Mouse (Mus musculus) liver, embryonic 16.5 days (tissue): Measurements from ENCODE around the gene Stat1. TPM values are rescaled to one million over a fixed set of nuclear protein-coding genes. Genes with fewer than 3 reads are reported as not detected.

Source experiments
- ATAC-seq: fragments of 200-750 bp; cut with Nextera tagmentation; 2 replicates; pipeline ENCODE4 v1.8.0; 2017; ENCODE audit warnings: low read depth, mild to moderate bottlenecking, moderate number of reproducible peaks, moderate library complexity
- H3K27ac ChIP-seq: fragments of 300-500 bp; sonication (generic); 2 replicates; pipeline ENCODE4 v1.5.1; 2014; ENCODE audit warnings: mild to moderate bottlenecking, low read length
- H3K27me3 ChIP-seq: fragments of 300-500 bp; sonication (generic); 2 replicates; pipeline ENCODE4 v1.6.1; 2014; ENCODE audit warnings: low read depth, low read length, mixed read lengths; ENCODE audit not compliant: control insufficient read depth, insufficient read depth
- H3K36me3 ChIP-seq: fragments of 300-500 bp; sonication (generic); 2 replicates; pipeline ENCODE4 v1.6.1; 2014; ENCODE audit warnings: mild to moderate bottlenecking; ENCODE audit not compliant: control insufficient read depth, insufficient read depth
- H3K4me1 ChIP-seq: fragments of 300-500 bp; sonication (generic); 2 replicates; pipeline ENCODE4 v1.6.1; 2014; ENCODE audit warnings: low read depth, low read length, mixed read lengths; ENCODE audit not compliant: control insufficient read depth
- H3K4me2 ChIP-seq: fragments of 300-500 bp; sonication (generic); 2 replicates; pipeline ENCODE4 v1.6.1; 2014; ENCODE audit warnings: low read depth, low read length, mixed read lengths
- H3K4me3 ChIP-seq: fragments of 300-500 bp; sonication (generic); 2 replicates; pipeline ENCODE4 v1.5.1; 2014; ENCODE audit warnings: low read depth, mild to moderate bottlenecking, low read length
- H3K9ac ChIP-seq: fragments of 300-500 bp; sonication (generic); 2 replicates; pipeline ENCODE4 v1.6.1; 2014; ENCODE audit warnings: low read depth, low read length
- H3K9me3 ChIP-seq: fragments of 300-500 bp; sonication (generic); replicated peaks from 2 replicates; pipeline ENCODE4 v1.6.1; 2016; ENCODE audit warnings: low read length; ENCODE audit not compliant: control insufficient read depth
- WGBS: fragments of 180-500 bp; shearing (Covaris S2); extraction: QIAGEN DNeasy Blood & Tissue Kit; methylation state at CpG from one replicate; pipeline ENCODE4 v1.1.7; 2014; ENCODE audit not compliant: insufficient replicate concordance; 5-methylcytosine and 5-hydroxymethylcytosine counted together
- polyA plus RNA-seq: library from polyadenylated mRNA; unstranded; fragments of >200 nt; fragmentation: Nextera tagmentation; extraction: Ambion mirVana; gene quantifications from 2 replicates; pipeline ENCODE4 v1.2.1, GENCODE M21; 2015

The Stat1 gene
- polyA plus RNA-seq, 1 experiment from 2014 or later: 19.8 TPM

DNA sequence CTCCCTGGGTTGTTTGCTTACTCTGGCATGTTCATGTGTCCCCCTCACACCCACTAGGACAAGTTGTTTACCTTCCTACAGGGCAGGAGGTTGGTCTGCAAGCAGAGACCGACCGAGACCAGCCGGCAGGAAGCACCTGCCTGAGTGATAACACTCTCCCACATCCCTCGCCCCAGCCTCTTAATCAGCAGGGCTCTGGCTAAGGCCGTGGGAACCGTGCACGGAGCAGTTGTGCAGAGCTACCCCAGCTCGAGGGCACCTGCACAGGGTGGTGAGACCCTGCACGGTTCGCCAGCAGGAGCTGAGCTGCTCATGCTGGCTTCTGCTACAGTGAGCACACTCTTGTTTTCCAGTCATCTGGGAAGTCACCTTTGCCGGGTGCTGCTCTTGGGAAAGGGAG lies 31.4 kb downstream of the Stat1 start:
- H3K27me3 ChIP-seq: no peaks in the 10 kb centered on the region
- peaks cover 13% of the 10 kb centered on the region for H3K4me1 ChIP-seq
- WGBS: 9% methylated on average over 11 of the region's 11 CpGs
- H3K9me3 ChIP-seq: no peaks in the 10 kb centered on the region
- H3K4me2 ChIP-seq: no peak overlapping the region
- H3K36me3 ChIP-seq: peaks cover 10% of the 10 kb centered on the region
- H3K4me3 ChIP-seq: no peak overlapping the region
- H3K9ac ChIP-seq: no peak overlapping the region
- no peak overlapping the region for H3K27ac ChIP-seq
- ATAC-seq: peak; percentile 68

- WGBS: 88% methylated on average over 5 of the region's 5 CpGs
- Histone ChIP-seq H3K4me3 (no peak overlapping the region), H3K9ac (no peak overlapping the region), H3K4me2 (no peak overlapping the region), H3K27ac (no peak overlapping the region), H3K4me1 (peaks cover 13% of the 10 kb centered on the region), H3K36me3 (peaks cover 13% of the 10 kb centered on the region), H3K9me3 (no peaks in the 10 kb centered on the region), H3K27me3 (no peaks in the 10 kb centered on the region)
- no peak for ATAC-seq
These were observed 31.9 kb downstream of the Stat1 start for GRCm38 (mm10) chr1:52151166-52151565.

GRCm38 (mm10) chr1:52152369-52152768 lies 33.1 kb downstream of the Stat1 start:
- no peaks in the 10 kb centered on the region for H3K27me3 ChIP-seq
- H3K36me3 ChIP-seq: peaks cover 18% of the 10 kb centered on the region
- ATAC-seq: peak; percentile 41; the same call in 1 of the 2 replicates

DNA sequence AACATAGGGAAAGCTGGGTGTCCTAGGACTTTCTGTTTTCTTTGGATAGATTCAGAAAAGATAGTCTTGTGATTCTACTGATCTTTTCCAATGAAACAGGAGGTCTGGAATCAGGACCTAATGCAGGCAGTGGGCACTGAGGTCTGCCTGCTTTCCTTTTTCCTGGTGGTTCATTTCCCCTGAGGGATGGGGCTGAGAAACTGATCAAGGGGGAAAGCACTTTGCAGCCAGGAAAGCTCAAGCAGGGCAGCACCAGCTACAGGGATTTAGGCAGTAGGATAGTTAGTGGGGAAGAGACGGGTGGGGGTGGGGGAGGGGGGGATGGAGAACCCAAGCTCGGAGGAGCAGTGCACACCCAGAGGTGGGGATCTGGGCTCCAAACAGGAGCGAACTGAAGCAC lies 33.7 kb downstream of the Stat1 start:
- WGBS: 71% methylated on average over 3 of the region's 3 CpGs
- Histone ChIP-seq H3K36me3 (peaks cover 22% of the 10 kb centered on the region), H3K4me2 (no peak overlapping the region), H3K9ac (no peak overlapping the region), H3K27me3 (no peaks in the 10 kb centered on the region), H3K27ac (no peak overlapping the region), H3K4me3 (no peak overlapping the region), H3K9me3 (no peaks in the 10 kb centered on the region), H3K4me1 (peaks cover 13% of the 10 kb centered on the region)
- ATAC-seq: no peak

More at GRCm38 (mm10) chr1:52152369-52152768, 33.1 kb downstream of the Stat1 start:
- Histone ChIP-seq H3K4me1 (peaks cover 13% of the 10 kb centered on the region), H3K9me3 (no peaks in the 10 kb centered on the region), H3K4me2 (no peak overlapping the region), H3K27ac (no peak overlapping the region), H3K4me3 (no peak overlapping the region), H3K9ac (no peak overlapping the region)
- WGBS: 78% methylated on average over 13 of the region's 13 CpGs

GRCm38 (mm10) chr1:52154890-52155289 lies 35.6 kb downstream of the Stat1 start:
- peaks cover 10% of the 10 kb centered on the region for H3K4me1 ChIP-seq
- no peaks in the 10 kb centered on the region for H3K27me3 ChIP-seq
- no peak overlapping the region for H3K4me2 ChIP-seq
- H3K9me3 ChIP-seq: no peaks in the 10 kb centered on the region
- no peak overlapping the region for H3K27ac ChIP-seq
- peaks cover 25% of the 10 kb centered on the region for H3K36me3 ChIP-seq
- no peak overlapping the region for H3K4me3 ChIP-seq
- H3K9ac ChIP-seq: no peak overlapping the region
- ATAC-seq: no peak
- WGBS: 86% methylated on average over 8 of the region's 8 CpGs

DNA sequence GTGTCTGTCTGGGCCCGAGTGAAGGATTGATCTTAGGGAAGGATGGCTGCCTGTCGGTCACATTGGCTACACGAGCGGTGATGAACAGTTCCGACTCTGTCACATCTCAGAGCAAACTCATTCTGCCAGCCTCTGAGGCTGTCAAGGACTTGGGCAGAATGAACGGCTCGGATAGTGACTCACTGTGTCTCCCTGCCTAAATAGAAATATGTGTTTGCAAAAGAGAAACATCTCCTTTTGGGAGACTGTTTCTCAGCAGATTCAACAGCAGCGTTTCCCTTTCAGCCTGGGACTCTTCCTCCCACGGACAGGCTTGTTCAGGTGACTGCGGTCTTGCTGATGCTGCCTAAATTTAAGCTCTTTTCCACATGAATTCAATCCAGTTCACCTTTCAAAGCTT lies 37.1 kb downstream of the Stat1 start:
- WGBS: 80% methylated on average over 10 of the region's 10 CpGs
- Histone ChIP-seq H3K9ac (no peak overlapping the region), H3K36me3 (peaks cover 23% of the 10 kb centered on the region), H3K4me3 (no peak overlapping the region), H3K4me1 (no peaks in the 10 kb centered on the region), H3K27me3 (no peaks in the 10 kb centered on the region), H3K9me3 (no peaks in the 10 kb centered on the region), H3K27ac (no peak overlapping the region), H3K4me2 (no peak overlapping the region)
- ATAC-seq: no peak

- no peaks in the 10 kb centered on the region for H3K27me3 ChIP-seq
- H3K9me3 ChIP-seq: no peaks in the 10 kb centered on the region
- H3K4me1 ChIP-seq: no peaks in the 10 kb centered on the region
- no peak overlapping the region for H3K4me2 ChIP-seq
- peak; percentile 45; the same call in 1 of the 2 replicates for ATAC-seq
- H3K36me3 ChIP-seq: peaks cover 18% of the 10 kb centered on the region
- H3K27ac ChIP-seq: no peak overlapping the region
- H3K9ac ChIP-seq: no peak overlapping the region
- no peak overlapping the region for H3K4me3 ChIP-seq
- WGBS: 81% methylated on average over 2 of the region's 2 CpGs
These were observed 38.8 kb downstream of the Stat1 start for GRCm38 (mm10) chr1:52158040-52158439.

DNA sequence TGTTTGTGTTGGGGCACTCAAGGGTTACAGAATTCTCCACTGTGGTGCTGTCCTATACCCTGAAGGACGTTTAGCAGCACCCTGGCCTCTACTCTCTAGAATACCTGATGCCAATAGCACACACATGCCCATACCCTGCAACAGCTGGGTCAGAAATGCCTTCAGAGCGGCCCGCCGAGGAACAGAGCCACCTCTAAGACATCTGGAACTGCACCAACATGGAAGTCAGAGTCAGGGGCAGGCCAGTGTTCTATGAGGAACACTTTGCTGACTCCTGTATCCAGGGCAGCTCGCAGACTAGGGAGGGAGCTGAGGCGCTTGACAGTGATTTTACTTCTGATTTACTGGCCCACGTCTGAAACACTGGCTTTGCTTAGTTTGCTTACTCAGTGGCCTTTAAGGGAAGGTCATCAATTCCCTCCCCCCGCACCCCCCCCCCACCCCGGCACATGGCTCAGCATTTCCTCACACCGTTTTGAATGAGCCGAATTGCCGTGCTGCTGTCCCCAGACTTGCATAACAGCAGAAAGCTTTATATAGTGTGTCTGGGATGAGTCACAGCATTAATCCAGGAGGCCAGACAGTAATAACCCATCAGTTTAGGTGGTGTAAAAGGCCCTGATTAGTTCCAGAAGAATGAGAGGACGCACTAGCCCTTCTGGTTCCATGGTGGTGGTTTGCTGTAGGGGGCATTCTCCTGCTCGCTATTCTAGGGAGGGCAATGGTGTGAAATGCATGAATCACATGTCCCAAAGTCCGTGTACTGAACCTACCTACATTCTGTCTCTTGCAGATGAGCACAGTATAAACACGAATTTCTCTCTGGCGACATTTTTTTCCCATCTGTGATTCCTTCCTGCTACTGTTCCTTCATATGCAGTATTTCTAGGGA lies 39.5 kb downstream of the Stat1 start:
- 67% methylated on average over 17 of the region's 17 CpGs for WGBS
- no peak overlapping the region for H3K9ac ChIP-seq
- peak; percentile 24 for ATAC-seq
- peaks cover 18% of the 10 kb centered on the region for H3K36me3 ChIP-seq
- H3K4me1 ChIP-seq: no peaks in the 10 kb centered on the region
- H3K27me3 ChIP-seq: no peaks in the 10 kb centered on the region
- H3K9me3 ChIP-seq: no peaks in the 10 kb centered on the region
- no peak overlapping the region for H3K27ac ChIP-seq
- no peak overlapping the region for H3K4me3 ChIP-seq
- no peak overlapping the region for H3K4me2 ChIP-seq

GRCm38 (mm10) chr1:52161151-52161550 lies 41.9 kb downstream of the Stat1 start:
- Histone ChIP-seq H3K27ac (no peak overlapping the region), H3K9ac (no peak overlapping the region), H3K27me3 (no peaks in the 10 kb centered on the region), H3K9me3 (no peaks in the 10 kb centered on the region), H3K36me3 (peaks cover 12% of the 10 kb centered on the region), H3K4me2 (no peak overlapping the region), H3K4me3 (no peak overlapping the region), H3K4me1 (no peaks in the 10 kb centered on the region)
- no peak for ATAC-seq
- WGBS: 77% methylated on average over 8 of the region's 8 CpGs
